Mouse (Mus musculus) cerebral cortex, adult 2 months (tissue): ENCODE measurements around the gene Lgr6.

Source experiments
- WGBS: fragments of 180-500 bp; shearing (Covaris S2); methylation state at CpG from one replicate; pipeline ENCODE4 v1.1.7; 2018; 5-methylcytosine and 5-hydroxymethylcytosine counted together

Lgr6 gene

DNA sequence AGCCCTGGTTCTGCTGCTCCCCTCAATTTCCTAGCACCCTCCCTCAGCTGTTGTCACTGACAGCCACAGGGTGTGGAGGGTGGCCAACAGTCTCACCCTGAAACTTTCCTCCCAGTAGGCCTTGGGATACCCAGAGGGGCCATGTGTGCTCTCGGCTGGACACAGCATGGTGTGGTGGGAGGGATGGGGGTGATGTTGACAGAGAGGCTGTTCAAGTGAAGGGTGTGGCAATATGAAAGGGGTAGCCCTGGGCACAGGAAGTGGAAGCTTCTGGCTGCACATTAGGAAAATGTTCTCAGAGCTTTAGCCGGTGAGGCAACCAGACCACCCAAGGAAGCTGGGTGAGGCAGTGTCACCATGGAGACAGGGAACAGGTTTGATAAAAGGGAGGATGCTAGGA lies 26.1 kb downstream of the Lgr6 start:
- WGBS: 44% methylated on average over 2 of the region's 2 CpGs

DNA sequence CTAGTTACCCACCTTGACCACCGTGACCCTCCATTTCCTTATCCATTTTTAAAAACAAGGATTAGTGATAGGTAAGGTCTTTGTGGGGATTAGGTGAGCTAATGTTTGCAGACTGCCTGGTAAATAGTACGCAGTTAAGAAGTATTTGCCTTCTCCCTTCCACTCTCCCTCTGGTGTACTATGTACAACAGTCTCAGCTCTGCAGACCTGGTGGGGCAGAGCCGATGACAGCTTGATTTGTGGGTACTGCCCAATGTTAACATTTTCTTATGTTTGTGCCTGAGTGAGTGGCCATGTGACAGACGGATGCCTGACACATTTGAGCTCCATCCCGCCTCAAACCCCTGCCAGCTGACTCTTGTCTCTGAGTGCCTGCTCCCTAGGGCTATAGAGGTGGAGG lies 28.6 kb downstream of the Lgr6 start:
- 85% methylated on average over 5 of the region's 5 CpGs for WGBS

DNA sequence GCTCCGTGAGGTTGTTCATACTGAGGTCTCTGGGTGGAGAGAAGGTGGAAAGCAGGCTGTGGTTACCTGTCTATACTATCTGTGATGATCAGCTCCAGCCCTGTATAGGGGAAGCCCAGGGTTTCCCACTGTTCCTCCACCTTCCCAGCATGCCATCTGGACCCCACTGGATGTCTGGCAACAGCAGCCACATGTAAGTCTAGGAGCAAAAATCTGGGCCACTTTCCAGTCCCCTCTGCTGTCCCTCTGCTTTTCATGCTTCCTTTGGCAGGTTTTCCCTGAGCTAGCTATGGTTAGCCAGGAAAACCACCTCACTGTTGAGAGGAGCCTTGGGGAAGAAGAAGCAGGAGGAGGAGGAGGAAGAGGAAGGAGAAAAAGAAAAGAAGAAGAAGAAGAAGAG lies 29.8 kb downstream of the Lgr6 start:
- 89% methylated on average over 1 of the region's 1 CpGs for WGBS

DNA sequence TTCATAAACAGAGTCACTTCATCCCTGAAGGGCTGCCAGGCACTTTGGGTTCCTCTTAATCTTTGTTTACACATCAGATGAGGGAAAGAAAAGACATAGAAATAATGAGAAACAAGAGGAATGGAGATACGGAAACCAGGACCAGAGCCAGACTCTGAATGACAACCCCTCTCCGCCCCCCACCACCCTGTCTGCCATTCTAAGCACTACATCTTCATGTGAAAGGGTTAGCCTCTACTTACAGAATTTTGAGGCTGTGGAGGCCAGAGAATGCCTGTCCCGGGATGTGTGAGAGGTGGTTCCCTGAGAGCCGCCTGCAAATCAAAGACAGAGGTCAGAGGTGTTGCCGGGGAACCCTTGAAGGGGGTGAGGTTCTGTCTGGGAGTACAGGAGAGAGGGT lies 32.4 kb downstream of the Lgr6 start:
- WGBS: 82% methylated on average over 5 of the region's 5 CpGs

DNA sequence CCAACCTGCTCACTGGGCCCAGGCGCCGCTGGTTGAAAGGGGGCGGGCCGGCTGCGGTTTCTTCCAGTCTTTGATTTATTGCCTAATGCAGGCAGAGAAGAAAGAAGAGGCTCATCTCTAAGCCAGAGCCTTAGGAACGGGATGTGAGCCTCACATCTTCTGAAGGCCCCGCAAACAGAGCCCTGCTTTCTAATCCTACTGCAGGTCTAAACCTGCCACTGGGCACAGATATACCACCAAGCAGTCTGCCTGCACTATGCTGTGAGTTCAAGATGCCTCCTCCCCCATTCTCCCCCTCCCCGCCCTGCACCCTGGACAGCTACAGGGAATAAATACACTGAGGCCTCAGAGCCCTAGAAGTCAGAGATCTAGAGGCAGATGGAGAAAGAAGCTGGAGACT lies 35.2 kb downstream of the Lgr6 start:
- 74% methylated on average over 8 of the region's 8 CpGs for WGBS

DNA sequence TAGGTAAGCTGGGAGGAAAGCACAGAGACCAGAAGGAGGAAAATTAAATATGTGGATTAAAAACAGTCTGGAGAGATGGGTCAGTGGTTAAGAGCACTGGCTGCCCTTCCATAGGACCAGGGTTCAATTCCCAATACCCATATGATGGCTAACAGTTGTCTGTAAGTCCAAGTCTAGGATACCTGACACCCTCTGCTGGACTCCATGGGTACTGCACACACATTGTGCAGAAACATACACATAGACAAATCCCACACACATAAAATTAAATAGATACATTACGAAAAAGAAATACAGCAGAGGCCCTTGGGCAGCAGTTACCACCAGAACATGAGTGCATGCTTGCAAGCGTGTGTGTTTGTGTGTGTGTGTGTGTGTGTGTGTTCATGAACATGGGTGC lies 40.6 kb downstream of the Lgr6 start:
- 96% methylated on average over 2 of the region's 2 CpGs for WGBS

DNA sequence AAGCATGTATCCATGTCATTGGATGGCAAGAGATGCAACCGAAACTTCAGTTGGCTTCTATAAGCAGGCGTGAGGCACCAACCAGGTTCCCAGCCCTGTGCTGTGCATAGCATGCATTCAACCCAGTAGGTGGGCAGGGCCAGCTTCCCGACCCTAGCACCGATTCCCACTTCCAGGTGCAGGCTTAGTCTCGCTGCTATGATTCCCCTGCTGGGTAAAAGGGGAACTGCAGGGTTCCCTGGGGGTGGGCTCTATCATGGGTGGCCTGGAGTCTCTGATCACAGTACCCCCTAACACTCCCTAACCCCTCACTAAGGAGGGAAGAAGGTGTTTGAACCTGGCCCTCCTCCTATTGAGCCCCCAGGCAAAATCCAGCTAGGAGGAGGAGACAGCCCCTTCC lies 42.1 kb downstream of the Lgr6 start:
- WGBS: 80% methylated on average over 5 of the region's 5 CpGs

DNA sequence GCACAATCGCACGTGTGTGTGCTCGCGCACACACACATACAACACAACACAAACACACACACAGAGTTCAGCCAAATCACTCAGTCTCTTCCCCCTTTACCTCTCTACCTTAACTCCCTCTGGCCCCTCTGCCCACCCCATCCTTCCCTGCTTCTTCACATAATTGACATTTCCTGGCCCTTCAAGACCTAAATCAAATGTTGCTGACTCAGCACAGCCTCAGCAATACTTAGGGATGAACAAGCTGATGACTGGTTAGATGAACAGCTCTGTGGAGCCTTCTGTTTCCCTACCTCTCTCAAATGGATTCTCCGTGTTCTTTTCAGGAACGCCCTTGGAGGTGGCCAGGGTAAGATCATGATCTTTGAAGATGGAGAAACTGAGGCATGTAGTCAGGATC lies 43.8 kb downstream of the Lgr6 start:
- 97% methylated on average over 6 of the region's 6 CpGs for WGBS

DNA sequence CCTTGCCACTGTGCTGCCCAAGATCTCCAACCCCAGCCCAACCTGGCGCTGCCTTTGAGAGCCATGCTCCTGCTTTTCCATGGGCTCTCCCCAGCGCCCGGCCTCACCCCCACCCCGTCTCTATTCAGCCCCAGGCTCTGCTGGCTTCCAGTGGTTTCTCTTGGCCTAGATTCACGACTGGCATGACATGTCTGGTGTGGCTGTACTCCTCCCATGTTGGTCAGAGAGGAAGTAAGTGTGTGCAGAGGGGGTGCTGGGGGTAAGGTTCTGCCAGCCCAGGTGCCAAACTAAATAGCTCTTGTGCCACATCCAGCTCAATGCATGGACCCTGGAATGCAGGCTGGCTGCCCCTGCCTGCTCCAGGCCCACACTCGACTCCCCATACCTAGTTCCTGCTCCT lies 44.9 kb downstream of the Lgr6 start:
- WGBS: 73% methylated on average over 6 of the region's 6 CpGs

DNA sequence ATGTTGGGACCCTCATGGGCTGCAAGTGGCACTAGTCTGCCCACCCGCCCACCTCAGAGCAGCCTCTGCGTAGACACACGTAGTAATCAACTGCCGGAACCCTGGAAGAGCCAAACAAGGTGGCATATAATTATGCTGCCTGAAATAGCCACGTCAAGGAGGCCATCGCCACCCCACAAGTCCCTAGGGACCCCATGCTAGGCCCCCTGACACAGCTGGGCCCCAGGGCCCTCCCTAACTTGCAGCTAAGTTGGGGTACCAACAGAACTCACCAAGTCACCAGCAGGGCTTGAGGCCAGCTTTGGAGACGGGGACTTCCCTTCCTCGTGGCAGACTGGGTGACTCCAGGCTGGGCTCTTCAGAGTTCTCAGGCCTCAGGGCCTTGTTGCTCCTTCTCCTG lies 48.2 kb downstream of the Lgr6 start:
- 87% methylated on average over 8 of the region's 8 CpGs for WGBS

DNA sequence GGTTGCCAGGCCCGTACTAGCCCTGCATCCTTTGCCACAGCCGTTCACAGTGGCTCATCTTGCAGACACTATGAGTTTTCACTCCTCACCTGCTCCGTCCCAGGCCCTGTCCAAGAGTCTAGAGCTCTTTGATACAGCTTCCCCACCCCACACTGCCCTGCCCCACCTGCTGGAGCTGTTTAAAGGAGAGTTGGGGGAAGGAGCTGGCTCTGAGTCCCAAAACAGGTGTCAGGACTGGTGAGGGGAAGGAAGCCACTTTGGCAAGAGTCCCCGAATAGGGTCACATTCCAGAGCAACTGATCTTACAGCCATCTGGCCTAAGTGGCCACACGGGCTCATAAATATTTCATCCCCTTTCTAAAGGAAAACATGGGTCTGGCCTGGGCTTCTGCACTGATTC lies 51.0 kb downstream of the Lgr6 start:
- 83% methylated on average over 5 of the region's 5 CpGs for WGBS

DNA sequence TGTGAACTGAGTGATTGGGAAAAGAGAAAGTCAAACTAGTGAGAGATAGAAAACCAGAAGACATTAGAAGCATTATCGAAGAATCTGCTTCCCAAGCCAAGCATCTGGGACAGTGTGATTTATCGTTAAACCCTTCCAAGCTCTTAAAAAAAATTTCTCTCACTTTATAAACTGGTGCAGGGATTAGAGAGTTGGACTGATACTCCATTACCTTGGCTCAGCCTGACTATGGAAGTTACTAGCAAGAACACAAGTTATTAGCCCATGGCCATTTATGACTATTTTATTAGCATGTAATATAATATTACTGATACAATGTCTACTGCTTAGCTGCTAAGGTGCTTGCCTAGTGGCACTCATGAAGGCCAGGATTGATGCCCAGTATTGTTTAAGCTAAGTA lies 60.6 kb downstream of the Lgr6 start:
- 89% methylated on average over 2 of the region's 2 CpGs for WGBS

DNA sequence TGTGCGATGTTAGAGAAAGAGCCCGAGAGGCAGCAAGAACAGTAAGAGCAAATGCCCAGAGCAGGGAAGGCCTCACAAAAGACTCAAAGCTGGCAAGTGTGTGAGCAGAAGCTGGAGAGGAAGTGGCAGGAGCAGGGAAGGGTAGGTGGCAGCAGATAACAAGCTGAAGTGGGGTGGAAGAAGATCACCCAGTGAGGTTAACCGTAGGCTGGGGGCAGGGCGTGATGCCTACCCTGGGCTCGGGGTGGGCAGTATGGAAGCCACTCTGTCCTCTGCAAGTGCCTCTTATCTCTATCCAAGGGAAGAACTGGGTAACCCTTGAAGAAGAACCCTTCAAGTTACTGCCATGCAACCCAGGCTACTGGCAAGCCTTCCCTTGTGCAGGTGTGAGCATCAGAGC lies 68.8 kb downstream of the Lgr6 start:
- WGBS: 83% methylated on average over 5 of the region's 5 CpGs

DNA sequence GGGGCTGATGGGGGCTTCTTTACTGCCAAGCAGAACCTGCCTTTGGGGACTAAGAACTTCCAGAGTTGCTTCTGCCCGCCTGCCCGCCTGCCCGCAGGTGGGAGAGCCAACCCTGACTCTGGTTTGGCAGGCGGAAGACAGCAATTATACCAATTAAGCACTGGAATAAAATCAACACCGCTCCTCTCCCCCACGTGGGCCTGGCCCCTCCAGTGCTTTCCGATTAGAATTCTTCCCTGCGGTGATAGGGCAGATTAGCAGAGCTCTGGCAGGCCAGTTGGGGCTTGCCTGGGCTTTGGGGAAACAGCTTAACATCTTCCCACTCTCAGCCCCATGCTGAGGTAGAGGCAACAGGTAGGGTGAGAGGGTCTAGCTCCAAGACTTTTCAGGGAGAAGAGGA lies 72.4 kb downstream of the Lgr6 start:
- 64% methylated on average over 8 of the region's 8 CpGs for WGBS

DNA sequence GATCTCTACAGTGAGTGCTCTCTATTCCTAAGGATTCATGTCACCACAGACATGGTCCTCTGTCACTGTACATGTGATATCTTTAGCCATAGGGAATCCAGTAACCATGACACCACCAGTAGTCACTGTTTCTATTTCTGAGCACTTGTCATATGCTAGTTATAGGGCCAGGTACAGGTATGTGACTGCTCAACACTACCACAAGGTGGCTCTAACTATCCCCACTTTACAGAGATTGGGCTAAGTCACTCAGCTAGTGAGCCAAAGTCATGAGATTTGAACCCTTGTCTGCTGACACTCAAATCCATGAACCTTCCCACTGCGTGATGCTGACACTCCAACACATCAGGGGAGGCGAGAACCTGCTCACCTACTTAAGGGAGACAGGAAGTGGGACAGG lies 75.0 kb downstream of the Lgr6 start:
- WGBS: 90% methylated on average over 2 of the region's 2 CpGs

DNA sequence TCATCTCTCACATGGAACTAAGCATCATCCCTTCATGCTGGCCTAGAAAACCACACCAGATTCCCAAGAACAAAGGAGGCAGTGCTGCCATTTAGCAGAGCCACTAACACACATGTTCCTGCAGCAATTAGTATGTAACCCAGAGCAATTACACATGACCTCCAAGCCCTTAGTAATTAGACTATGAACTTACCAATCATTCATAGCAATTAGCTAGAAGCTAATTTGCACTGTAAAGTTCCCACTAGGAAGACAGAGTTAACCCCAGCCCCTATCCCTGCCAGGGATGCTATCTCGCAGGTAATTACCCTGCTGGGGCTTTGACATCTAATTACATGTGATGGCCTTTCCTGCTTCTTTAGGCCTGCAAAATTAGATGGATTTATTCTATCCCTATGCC lies 78.8 kb downstream of the Lgr6 start:
- 96% methylated on average over 1 of the region's 1 CpGs for WGBS

DNA sequence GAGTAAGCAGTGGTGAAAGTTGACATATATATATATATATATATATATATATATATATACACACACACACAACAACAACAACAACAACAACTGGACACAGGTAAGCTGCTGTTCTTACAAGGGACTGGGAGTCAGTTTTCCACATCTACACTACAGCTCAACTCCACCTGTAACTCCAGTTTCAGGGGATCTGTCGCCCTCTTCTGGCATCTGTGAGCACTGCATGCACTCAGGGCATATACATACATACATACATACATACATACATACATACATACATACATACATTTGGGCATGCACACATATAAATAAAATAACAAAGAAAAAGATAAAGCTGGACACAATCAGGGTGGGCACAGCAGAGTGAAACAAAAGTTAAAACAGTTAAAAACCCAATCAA lies 81.5 kb downstream of the Lgr6 start:
- 81% methylated on average over 1 of the region's 1 CpGs for WGBS

DNA sequence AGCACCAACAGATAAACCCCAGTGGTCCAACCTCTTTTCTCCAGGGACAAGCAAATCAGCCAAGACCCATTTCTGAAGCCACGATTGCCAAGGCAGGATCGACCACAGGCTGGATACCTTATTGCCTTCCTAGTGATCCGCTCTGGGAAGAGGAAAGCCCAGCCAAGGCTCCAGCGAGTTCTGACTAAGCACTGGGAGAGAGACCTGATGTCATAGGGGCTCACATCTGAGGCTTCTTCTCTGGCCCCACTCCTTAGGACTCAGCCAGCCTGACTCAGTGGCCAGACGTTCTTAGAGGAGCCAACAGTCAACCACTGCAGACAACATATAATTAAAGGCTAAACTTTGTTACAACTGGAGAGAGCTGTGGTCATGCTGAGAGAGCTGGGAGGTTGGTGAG lies 83.1 kb downstream of the Lgr6 start:
- WGBS: 83% methylated on average over 5 of the region's 5 CpGs

DNA sequence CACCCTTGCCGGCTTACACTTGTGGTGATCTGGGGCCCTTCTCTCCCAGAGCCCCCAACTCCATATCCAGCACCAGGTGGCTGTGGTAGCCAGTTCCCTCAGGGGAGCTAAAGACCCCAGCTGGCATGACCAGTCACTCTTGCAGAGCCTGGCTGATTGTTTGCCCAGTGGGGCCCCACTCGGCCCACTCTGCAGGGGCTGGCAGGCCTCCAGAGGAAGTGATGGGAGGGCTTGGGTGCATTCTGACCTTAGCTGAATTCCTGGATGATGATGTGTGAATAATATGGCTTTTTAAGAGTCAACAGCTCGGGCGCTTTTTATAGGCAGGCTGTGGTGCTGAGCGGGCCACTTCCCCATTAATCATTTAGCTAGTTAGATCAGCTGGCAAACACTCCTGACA lies 84.1 kb downstream of the Lgr6 start:
- 59% methylated on average over 5 of the region's 5 CpGs for WGBS

DNA sequence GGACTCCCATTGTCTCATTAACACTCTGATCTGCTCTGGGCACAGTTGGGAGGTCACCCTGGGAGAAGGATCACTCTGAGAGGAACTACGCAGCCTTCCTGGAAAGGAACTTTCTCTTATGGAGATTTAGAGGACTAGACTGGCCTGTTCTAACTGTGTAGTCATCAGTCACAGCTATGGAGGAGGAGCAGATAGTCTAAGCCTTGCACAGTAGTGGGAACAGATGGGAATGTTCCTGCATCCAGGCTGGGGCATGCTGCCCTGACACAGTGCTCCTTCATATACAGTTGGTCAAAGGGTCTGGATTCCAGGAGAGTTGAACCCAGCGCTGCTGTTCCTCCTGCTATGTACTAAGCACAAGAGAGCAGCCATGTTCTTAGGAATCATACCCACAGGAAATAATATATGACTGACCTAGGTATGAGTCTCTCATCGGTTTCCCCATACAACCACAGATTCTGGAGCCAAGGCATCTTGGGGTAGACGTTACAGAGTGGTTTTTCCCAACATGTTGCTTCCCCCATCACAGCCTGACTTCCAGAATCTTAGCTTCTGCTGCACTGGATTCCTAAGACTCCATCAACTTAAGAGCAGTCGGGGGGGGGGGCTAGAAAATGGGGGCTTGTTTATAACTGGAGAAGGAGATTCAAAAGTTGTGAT lies 84.7 kb downstream of the Lgr6 start:
- WGBS: 84% methylated on average over 5 of the region's 5 CpGs

DNA sequence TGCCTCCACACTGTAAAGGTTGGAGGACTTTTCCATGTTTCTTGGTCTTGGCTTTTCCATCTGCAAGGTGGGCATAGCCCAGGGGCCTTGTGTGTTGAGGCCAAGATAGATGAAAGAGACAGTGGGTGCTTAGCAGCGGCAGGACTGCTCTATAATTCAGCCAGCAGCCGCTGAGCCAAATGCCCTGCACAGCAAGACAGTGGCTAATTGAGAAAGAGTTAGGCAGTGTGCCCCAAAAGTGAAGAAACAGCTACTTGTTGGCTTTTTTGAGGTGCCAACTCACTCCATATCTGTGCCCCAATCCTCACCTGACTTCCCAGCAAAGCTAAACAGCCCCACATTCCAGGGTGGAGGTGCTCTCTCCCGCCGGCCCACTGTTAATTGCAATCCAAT lies 85.3 kb downstream of the Lgr6 start:
- 65% methylated on average over 4 of the region's 4 CpGs for WGBS

DNA sequence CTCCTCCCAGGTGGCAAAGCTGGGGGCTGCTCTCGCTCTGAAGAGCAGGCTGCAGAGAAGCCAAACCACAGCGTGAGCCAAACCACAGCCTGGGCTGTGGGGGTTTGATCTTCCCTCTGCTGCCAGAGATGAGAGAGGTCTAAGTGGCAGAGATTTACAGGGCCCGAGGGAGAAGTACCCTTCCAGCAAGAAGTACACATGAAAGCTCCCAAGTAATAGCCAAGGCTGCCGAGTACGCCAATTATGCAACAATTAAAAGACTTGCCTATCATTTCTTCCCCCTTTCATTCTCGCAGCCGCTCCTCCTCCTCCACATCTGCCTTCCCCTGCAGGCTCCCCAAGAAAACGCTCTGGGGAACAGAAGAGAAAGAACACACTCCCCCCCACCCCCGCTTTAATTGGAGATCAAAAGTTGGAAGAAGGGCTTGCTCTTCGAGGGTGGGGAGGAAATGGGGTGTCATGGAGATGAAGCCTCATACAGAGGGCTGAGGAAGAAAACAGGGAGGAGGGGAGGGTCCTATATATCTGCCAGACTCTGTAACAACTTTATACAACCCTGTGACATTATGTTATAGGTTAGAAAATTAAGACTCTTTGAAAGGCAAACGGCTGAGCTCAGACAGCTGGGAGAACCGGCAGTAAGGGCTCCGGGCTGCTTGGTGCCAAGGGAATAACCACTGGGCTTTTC lies 85.8 kb downstream of the Lgr6 start:
- WGBS: 33% methylated on average over 13 of the region's 13 CpGs

DNA sequence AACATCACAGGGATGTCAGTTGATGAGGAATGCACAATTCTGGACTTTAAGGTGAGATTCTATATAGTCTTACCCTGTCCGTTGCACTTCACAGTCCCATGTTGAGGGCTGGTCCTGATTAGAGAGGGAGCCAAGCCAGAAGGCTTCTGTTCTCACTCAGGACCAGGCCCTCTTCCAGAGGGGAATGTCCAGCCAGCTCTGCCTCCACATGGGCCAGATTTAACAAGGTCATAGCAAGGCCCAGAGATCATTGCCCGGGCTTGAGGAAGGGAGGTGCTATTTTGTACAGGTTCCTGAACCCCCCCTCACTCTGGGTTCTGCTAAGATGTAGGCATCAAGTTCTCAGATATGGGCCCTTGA lies 87.4 kb downstream of the Lgr6 start:
- WGBS: 83% methylated on average over 2 of the region's 2 CpGs
